Mouse (Mus musculus) frontal cortex, postnatal 25 days (tissue): ENCODE results near the gene Tspan31.
"Not testable (repeated sequence)": the region's sequence is repeated elsewhere in the genome, so short reads cannot be mapped to it uniquely, and the experiment has no call there.

Experiments used
- DNase-seq, 2 experiments: peaks; one replicate each; pipeline ENCODE4 v3.0.0; 2022; ENCODE audit warnings: low spot score in 2 of 2

Gene Tspan31

DNA sequence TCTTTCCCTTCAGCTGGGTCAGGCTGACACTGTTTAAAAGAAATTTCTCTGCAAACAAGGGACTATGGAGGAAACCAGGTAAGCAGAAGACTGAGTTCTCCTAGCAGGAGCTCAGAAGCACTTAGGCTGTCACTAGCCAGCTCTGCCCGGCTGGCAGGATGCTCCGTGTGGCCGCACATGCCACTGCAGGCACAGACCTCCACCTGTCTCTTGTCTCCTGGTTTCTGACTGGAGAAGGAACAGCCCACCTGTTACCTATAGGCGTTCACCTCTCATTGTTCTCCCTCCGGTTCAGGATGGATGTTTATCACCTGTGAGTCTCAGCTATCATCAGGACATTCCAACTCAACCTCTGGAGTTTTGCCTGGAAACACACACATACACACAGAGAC lies 13.8 kb upstream of the Tspan31 start:
- DNase-seq = no peak

DNA sequence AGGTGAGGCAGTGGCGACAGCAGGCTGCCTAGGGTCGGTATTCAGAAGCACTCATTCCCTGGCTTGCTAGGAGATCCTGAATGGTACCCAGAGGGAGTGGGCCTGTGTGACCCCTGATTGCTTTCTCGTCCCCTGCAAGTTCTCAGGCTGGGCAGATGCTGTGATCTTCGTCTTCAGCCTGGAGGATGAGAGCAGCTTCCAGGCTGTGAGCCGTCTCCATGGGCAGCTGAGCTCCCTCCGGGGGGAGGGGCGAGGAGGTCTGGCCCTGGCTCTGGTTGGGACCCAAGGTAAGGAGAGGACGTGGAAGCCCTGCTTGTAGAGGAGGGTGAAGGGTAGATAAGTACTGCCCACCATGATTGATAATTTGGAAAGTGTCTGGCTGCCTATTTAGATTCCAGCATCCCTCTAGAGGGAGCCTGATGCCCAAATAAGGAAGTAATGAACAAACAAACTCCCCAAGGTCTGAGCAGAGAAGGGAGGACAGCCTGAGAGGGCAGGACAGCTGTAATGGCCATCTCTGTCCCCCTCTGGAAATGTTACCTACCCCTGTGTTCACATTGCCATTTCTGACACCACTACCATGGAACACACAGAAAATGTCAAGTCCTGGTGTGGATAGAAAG lies 13.3 kb upstream of the Tspan31 start:
- DNase-seq = no peak

DNA sequence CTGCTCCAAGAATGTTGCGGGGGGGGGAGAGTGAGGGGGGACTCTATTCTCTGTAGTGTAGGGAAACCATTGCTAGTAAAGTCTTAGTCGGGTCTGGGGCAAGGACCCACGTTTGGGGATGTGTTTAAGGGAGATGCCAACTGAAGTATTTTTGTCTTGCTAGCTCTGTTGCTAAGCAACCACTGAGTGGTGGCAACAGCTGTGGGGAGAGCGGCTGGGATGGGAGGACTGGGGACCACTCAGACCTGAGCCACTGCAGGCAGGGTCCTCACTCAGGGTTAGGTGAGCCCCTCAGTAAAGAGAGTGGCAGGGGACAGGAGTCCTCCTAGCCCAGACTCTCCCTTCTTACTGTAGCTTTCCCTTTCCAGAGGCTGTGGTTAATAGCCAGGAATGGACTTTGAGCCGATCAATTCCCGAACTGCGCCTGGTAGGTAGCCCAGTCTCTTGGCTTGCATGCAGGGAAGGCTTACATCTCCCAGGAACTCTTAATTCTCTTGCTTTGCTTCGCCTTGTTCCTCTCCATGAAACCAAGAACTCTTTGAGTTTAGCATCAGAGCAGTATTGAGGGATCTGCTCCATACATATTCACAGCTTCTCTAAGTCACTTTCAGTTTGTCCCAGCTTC lies 12.0 kb upstream of the Tspan31 start:
- DNase-seq = no peak

DNA sequence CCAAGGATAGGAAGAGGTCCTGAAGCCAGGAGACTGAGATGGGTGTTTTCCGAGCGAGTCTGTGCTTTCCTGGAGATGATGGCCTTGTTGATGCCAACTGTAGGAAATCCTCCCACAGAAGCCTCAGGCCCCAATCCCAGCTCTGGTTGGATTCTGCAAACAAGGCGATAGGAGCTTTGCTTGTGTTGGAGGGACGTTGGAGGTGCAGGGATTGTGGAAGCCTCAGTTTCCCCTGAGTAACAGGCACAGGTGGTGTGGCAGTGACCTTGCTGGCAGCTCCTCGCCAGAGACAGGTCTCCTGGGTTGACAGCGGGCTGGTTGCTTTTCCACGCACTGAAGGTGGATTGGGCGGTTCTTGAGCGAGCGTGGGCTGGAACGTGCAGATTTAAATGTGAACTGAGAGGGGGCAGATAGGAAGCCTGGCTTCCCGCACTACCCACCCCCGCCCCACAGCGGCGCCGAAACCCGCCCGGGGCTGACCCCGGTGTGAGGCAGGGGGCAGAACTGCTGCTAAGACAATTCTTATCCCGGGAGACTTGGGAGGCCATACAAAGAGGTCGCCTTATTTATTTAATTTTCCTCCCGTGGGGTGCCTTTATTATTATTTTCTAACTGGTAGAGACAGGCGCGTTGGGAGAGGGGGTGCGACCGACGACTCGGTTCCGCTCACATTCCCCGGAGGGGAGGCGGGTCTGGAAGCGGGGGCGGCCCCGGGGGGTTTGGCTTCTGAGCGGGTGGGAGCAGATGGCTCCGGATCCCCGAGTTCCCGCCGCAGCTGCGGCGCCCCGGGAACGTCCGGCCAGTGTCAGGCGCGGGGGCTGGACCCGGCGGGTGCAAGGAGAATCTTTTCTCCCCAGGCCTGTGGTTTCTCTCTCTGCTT lies 11.1 kb upstream of the Tspan31 start:
- peak in 1 of 2 experiments; percentile 45 for DNase-seq

DNA sequence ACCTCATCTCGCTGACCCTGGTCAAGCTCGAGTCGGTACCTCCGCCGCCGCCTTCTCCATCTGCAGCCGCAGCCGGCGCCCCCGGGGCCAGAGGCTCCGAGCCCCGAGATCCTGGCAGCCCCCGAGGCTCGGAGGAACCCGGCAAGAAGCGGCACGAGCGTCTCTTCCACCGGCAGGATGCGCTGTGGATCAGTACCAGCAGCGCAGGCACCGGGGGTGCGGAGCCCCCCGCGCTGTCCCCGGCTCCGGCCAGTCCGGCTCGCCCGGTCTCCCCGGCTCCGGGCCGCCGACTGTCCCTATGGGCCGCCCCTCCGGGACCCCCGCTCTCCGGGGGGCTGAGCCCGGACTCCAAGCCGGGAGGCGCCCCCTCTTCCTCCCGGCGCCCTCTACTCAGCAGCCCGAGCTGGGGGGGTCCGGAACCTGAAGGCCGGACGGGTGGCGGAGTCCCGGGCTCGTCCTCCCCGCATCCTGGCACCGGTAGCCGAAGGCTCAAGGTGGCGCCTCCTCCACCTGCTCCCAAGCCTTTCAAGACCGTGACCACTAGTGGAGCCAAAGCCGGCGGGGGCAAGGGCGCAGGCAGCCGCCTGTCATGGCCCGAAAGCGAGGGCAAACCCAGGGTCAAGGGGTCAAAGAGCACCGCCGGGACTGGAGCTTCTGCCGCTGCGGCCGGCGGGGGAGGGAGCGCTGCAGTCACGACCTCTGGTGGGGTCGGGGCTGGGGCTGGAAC lies 9.8 kb upstream of the Tspan31 start:
- DNase-seq = no peak

DNA sequence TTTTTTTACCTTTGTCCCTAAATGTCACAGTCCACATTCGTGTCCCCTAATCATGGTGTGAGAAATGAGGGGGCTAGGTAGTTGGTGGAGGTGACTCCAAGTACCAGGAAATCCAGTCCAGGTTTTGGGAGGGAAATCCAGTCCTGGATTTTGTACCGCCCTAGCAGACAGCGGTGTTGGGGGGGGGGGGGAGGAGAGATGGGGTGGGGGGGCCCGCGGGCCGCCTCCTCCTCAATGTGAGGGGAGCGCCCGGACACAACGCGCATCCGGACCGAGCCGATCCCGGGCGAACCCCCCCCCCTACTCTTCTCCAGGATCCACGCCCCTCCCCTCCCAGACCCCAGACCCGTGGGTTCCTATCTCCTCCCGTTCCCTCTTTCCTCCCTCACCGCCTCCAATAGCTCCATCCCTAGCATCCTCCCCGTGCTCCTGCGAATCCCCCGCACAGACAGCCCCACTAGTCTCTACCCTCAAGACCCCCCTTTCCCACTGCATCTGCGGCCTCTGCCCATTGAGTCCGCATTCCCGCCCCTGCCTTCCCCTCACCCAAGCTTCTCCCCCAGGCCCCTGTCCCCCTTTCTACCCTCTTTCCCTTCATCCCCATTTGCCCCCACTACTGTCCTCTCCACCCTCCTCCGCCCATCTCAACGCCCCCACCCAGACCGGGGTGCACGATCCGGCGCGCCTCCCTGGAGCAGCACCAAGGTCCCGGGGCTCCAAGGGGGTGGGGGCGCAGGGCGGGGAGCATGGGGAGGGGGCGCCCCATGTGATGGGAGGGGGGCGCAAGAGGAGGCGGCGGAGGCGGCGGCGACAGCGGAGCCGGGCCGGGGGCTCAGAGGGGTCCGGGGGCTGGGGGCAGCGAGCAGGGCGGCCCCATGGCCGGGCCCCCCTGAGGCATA lies 8.9 kb upstream of the Tspan31 start:
- DNase-seq = peak in 1 of 2 experiments; percentile 68

DNA sequence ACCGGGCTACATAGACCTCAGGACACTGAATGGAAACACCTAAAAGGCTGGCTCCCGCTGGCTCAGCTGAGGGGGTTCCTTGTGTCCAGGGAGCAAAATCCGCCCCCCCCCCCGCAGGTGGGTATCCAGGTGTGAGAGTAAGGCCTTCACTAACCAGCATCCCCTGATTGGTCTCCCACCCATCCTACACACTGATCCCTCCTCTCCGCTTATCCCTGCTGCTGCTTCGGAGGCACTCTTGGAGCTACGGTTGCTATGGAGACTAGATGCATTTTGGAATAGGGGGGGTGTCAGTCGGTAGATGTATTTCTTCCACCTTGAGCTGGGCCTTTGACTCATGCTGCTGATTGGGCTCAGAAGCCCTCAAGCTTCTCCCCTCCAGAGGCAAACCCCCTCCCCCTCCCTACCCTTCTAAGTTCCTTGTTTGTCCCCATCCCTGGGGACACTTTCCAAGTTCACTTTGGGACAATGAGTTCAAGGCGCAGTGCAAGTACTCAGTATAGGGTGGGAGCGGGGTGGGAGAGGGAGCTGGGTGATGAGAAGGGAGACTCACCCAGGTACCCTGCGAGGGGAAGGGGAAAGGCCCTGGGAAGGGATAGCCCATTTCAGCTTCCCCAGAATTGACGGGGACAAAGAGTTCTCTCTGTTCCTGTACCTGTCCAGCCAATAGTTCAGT lies 8.1 kb upstream of the Tspan31 start:
- peak in 1 of 2 experiments; percentile 55 for DNase-seq

DNA sequence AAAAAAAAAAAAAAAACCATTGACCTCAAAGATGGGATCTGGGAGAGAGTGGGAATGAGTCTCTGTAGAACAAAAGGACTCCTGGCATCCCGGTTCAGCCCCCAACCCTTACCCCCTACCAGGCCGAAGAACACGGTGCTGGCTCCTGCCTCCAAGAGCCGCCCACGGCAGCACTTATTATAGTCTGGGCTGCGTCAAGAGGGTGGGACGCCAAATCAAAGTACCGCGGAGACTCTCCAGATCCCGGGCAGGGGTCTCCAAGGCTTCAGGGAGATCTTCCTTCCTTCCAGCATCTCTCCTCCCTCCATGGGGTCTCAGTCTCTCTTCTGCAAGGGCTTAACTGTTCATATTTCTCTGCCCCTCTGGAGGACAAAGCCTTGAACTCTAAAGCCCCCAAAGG lies 7.5 kb upstream of the Tspan31 start:
- DNase-seq = no peak

DNA sequence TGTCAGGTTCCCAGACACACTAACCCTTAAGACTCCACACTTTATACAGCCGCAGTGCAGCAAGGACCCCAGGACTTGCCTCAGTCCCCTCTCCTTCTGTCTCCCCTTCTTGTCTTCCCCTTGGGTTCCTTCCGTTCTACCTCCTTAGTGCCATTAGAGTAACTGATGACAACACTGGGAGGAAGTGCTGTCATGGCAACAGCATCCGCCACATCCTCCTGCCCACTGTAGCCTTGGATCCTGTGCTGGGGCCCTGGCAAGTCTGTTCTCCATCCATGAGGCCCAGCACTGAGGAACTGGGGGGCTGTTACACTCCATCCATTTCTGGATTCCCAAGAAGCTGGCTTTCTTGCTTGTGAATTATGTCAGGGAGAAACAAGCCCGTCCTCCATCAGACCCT lies 6.0 kb upstream of the Tspan31 start:
- no peak for DNase-seq

DNA sequence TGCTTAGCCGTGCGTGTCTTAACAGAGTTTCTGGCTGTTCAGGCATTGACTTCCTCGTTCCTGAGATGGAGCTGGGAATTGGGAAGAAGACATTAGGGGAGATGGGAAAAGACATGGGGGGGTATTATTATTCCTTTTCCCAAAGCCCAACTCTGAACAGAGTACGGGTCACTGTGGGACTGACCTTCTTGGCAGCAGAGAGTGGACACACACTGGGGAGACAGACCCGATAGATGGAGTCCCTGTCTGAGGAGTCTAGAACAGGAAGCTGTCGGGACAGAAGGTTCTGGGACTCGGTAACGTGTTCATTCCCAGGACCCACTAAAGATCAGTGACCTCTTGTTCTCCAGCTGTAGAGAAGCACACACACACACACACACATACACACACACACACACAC lies 5.6 kb upstream of the Tspan31 start:
- no peak for DNase-seq

DNA sequence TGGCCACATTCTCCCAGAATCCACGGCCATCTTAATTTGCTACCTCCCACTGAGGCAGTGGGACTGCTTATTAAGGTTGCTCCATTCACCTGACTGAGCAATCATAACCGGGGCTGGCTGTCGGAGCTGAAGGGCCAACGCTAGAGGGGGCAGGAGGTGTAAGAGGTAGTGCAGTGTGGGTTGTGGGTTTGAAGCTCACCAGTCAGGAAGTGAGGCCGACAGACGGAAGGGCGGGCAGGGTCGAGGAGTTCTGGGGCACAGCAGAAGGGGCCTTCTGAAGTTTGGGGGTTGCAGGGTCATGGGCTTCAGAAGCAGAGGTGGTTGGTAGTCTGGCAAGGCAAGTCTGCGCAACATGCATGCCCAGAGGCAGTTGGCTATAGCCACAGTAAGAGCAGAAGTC lies 5.0 kb upstream of the Tspan31 start, which contains the start of gene Agap2:
Gene Agap2, plus strand, starts transcription at position 205 of the 400 bp plus-strand sequence.
- no peak for DNase-seq

DNA sequence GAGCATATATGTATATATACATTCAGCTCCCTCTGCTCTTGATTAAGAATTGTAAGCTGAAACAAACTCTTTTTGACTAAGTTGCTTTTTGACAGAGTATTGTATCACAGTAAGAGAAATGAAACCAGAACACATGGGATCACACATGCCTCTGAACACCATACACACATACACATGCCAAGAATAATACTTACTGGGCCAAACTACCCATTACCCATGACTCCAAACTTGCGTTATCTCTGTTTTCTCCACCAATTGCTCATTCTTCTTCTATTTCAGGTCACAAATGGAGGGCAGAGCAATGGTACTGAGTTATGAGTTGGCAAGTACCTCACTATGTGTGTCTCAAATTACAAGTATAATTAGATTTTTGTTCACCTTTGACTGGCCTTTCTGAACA lies 3.9 kb upstream of the Tspan31 start:
- no peak for DNase-seq

DNA sequence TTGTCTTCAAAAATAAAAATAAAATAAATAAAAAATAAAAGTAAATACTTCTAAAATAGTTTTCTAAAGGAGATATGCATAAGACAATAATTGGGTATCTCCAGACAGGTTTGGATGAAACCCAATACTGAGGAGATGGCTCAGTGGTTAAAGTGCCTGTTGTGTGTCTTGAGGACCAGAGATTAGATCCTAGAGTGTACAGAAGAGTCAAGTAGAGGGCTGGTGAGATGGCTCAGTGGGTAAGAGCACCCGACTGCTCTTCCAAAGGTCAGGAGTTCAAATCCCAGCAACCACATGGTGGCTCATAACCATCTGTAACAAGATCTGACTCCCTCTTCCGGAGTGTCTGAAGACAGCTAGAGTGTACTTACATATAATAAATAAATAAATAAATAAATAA lies 2.9 kb upstream of the Tspan31 start:
- not testable (repeated sequence) for DNase-seq

DNA sequence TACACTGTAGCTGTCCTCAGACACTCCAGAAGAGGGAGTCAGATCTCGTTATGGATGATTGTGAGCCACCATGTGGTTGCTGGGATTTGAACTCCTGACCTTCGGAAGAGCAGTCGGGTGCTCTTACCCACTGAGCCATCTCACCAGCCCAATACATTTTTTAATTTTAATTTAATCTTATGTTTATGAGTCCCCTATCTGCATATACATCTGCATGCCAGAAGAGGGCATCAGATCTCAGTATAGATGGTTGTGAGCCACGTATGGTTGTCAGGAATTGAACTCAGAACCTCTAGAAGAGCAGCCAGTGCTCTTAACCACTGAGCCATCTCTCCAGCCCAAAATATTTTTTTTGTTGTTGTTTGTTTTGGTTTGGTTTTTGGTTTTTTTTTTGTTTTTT lies 2.2 kb upstream of the Tspan31 start:
- not testable (repeated sequence) for DNase-seq

DNA sequence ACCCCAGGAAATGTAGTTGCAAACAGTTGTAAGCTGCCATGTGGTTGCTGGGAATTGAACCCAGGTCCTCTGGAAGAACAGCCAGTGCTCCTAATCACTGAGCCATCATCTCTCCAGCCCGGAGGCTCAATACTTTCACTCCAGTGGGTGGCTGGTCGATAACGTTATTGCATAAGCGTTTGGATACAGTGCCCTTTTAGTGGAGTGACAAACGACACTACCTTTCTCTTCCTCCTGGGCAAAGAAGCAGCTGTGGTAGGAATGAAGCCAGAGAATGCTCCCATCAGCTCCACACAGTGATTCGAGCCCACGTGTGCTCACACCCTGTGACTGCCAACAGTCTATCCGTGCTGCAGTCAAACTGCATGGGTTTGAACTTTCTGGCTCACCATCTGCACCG lies 1.1 kb upstream of the Tspan31 start:
- DNase-seq = no peak

DNA sequence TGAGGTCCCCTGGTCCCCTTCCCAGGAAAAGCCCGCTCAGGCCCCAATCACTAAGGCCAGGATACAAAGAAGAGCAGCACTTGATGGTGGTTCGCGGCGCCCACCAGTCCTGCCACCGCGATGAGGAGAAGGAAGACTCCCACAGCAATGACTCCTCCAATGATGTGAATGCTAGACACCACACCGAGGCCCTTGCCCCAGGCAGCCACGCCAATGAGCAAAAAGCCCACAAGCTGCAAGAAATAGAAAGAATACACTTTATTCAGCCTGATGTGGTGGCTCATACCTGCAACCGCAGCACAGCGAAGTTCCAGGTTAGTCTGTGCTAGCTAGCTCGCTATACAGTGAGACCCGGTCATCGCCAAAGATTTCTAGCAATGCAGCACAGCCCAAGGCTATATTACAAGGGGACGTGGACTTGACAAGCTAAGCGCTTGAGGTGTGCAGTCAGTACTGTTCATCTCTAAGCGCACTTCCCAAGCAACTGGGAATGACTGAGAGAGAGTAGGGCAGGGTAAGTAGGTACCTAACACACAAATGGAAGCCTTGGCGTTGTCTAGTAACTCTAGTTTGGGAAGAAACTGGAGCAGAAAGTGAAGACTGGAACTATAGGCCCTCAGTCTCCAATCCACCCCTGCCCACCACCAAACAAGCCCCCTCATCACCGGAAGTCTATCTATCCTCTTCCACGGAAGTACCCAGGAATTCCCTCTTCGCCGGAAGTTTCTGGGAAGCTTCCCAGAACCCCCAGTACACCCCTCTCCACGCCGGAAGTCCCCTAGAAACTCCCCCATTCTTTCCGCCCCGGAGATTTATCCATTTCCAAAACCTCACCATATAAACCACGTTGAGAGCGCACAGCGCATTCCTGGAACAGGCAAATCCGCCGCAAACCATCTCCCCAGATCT lies 529 bp downstream of the Tspan31 start:
- no peak for DNase-seq

DNA sequence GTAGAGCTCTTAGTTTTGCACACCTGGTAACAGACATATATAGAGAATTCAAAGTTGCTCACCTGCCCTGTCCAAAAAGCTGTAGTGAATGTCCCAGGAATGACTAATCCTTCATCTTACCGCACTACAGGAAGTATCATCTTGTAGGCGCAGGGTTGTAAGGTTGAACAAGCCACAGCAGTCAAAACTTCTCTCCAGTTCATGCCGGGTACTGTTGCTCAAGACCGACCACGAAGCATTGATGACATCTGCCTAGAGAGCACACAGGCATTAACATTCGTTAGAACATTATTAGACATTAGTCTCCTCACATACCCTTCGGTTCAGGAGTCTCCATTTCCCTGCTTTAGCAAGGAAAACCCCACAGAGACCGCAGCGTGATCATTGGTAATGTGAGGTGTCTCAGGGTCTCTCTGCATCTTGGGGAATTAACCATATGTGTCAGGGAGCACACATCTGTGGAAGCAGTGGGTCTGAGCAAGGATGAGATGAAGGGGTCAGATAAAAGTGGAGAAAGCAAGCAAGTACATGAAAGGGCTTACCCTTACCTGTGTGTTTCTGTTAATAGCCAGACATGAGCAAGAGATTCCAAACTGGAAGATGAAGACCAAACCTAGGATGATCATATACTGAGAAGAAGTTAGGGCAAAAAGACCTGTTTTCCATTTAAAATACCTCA lies 1.6 kb downstream of the Tspan31 start:
- DNase-seq = no peak

DNA sequence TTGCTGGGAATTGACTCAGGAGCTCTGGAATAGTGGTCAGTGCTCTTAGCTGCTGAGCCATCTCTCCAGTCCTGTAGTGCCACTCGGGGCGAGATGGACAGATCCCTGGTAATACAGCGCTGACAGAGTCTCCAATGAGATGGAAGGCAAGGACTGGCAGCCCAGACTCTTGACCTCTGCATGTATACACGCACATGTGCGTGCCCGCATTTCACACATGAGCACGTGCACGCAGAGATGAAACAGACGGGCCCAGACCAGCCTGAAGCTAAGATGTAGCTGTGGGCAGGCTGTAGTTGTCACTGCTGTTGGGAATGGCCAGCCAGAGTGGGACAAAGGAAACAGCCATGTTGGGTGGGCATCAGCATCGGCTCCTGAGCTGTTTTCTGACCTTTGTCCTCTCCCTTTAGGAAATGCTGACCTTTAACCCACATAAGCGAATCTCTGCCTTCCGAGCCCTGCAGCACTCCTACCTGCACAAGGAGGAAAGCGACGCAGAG lies 3.5 kb downstream of the Tspan31 start:
- DNase-seq = no peak

DNA sequence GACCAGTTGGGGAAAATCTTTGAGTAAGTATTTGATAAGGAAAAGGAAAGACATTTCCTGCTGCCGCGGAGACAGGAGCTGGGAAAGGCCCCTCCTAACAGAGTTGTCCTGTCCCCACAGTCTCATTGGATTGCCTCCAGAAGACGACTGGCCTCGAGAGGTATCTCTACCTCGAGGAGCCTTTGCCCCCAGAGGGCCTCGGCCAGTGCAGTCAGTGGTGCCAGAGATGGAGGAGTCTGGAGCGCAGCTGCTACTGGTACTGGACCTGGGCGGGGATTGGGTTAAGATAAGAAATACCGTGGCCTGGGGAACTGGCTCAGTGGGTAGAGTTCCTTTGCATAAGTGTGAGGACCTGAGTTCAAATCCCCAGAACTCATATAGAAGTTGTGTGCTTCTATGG lies 4.1 kb downstream of the Tspan31 start:
- no peak for DNase-seq
